Mouse (Mus musculus): ENCODE data around the gene Macrod2. TPM values are rescaled to one million over a fixed set of nuclear protein-coding genes. Genes with fewer than 3 reads are reported as not detected.

Macrod2 gene
- polyA plus RNA-seq, 1 experiment from 2014 or later = 31.9 TPM

- no peak for TF ChIP-seq CTCF (IDR thresholded peaks at IDR 0.05; ENCODE audit: low read depth)
- no peak for TF ChIP-seq EP300 (optimal IDR thresholded peaks at IDR 0.05)
- H3K4me2 ChIP-seq (replicated peaks; ENCODE audit: low read depth) = no peak overlapping the region
- no peaks in the 10 kb centered on the region for H3K27me3 ChIP-seq (ENCODE audit: control insufficient read depth, insufficient read depth, low read length)
- ATAC-seq (ENCODE audit: low FRiP score, low TSS enrichment) (no peak), DNase-seq (ENCODE audit: low spot score) (no peak)
- no peak overlapping the region for H3K4me3 ChIP-seq (ENCODE audit: low read depth, low read length)
- H3K4me1 ChIP-seq (replicated peaks; ENCODE audit: control insufficient read depth, insufficient read depth) = no peaks in the 10 kb centered on the region
- H3K27ac ChIP-seq (replicated peaks) = no peak overlapping the region
- H3K9me3 ChIP-seq (ENCODE audit: control insufficient read depth, low read length) = no peaks in the 10 kb centered on the region
- H3K9ac ChIP-seq (ENCODE audit: low read length) = no peak overlapping the region
- WGBS = 56% methylated on average over 6 of the region's 6 CpGs
- no peaks in the 10 kb centered on the region for H3K36me3 ChIP-seq (ENCODE audit: control insufficient read depth, insufficient read depth, low read length)
Observed at GRCm38 (mm10) chr2:141024316-141025043, 629.4 kb downstream of the Macrod2 start.

GRCm38 (mm10) chr2:141056685-141057454 lies 661.8 kb downstream of the Macrod2 start:
- no peaks in the 10 kb centered on the region for H3K27me3 ChIP-seq (ENCODE audit: control insufficient read depth, insufficient read depth, low read length)
- no peak overlapping the region for H3K4me2 ChIP-seq (replicated peaks; ENCODE audit: low read depth)
- H3K9ac ChIP-seq (ENCODE audit: low read length) = no peak overlapping the region
- no peaks in the 10 kb centered on the region for H3K9me3 ChIP-seq (ENCODE audit: control insufficient read depth, low read length)
- WGBS = 47% methylated on average over 4 of the region's 4 CpGs
- H3K27ac ChIP-seq (replicated peaks) = no peak overlapping the region
- no peaks in the 10 kb centered on the region for H3K4me1 ChIP-seq (replicated peaks; ENCODE audit: control insufficient read depth, insufficient read depth)
- DNase-seq (ENCODE audit: low spot score) (no peak), ATAC-seq (ENCODE audit: low FRiP score, low TSS enrichment) (no peak)
- no peaks in the 10 kb centered on the region for H3K36me3 ChIP-seq (ENCODE audit: control insufficient read depth, insufficient read depth, low read length)
- TF ChIP-seq CTCF (IDR thresholded peaks at IDR 0.05; ENCODE audit: low read depth) (no peak), EP300 (optimal IDR thresholded peaks at IDR 0.05) (no peak)
- H3K4me3 ChIP-seq (ENCODE audit: low read depth, low read length) = no peak overlapping the region

GRCm38 (mm10) chr2:141057455-141057833 lies 662.3 kb downstream of the Macrod2 start:
- no peaks in the 10 kb centered on the region for H3K9me3 ChIP-seq (ENCODE audit: control insufficient read depth, low read length)
- WGBS = 63% methylated on average over 4 of the region's 4 CpGs
- DNase-seq (ENCODE audit: low spot score) (no peak), ATAC-seq (ENCODE audit: low FRiP score, low TSS enrichment) (no peak)
- H3K27me3 ChIP-seq (ENCODE audit: control insufficient read depth, insufficient read depth, low read length) = no peaks in the 10 kb centered on the region
- no peak for TF ChIP-seq EP300 (optimal IDR thresholded peaks at IDR 0.05)
- TF ChIP-seq CTCF (IDR thresholded peaks at IDR 0.05; ENCODE audit: low read depth) = no peak
- H3K4me2 ChIP-seq (replicated peaks; ENCODE audit: low read depth) = no peak overlapping the region
- no peak overlapping the region for H3K27ac ChIP-seq (replicated peaks)
- no peaks in the 10 kb centered on the region for H3K36me3 ChIP-seq (ENCODE audit: control insufficient read depth, insufficient read depth, low read length)
- H3K4me1 ChIP-seq (replicated peaks; ENCODE audit: control insufficient read depth, insufficient read depth) = no peaks in the 10 kb centered on the region
- no peak overlapping the region for H3K9ac ChIP-seq (ENCODE audit: low read length)
- no peak overlapping the region for H3K4me3 ChIP-seq (ENCODE audit: low read depth, low read length)

- Histone ChIP-seq H3K4me2 (replicated peaks; ENCODE audit: low read depth) (no peak overlapping the region), H3K4me3 (ENCODE audit: low read depth, low read length) (no peak overlapping the region), H3K27ac (replicated peaks) (no peak overlapping the region), H3K27me3 (ENCODE audit: control insufficient read depth, insufficient read depth, low read length) (no peaks in the 10 kb centered on the region), H3K9me3 (ENCODE audit: control insufficient read depth, low read length) (no peaks in the 10 kb centered on the region), H3K4me1 (replicated peaks; ENCODE audit: control insufficient read depth, insufficient read depth) (no peaks in the 10 kb centered on the region), H3K36me3 (ENCODE audit: control insufficient read depth, insufficient read depth, low read length) (no peaks in the 10 kb centered on the region), H3K9ac (ENCODE audit: low read length) (no peak overlapping the region)
- WGBS = 82% methylated on average over 8 of the region's 8 CpGs
- no peak for DNase-seq (ENCODE audit: low spot score)
- TF ChIP-seq CTCF (IDR thresholded peaks at IDR 0.05; ENCODE audit: low read depth) = no peak
- no peak for ATAC-seq (ENCODE audit: low FRiP score, low TSS enrichment)
Observed at GRCm38 (mm10) chr2:141073981-141074855, 679.1 kb downstream of the Macrod2 start.

DNA sequence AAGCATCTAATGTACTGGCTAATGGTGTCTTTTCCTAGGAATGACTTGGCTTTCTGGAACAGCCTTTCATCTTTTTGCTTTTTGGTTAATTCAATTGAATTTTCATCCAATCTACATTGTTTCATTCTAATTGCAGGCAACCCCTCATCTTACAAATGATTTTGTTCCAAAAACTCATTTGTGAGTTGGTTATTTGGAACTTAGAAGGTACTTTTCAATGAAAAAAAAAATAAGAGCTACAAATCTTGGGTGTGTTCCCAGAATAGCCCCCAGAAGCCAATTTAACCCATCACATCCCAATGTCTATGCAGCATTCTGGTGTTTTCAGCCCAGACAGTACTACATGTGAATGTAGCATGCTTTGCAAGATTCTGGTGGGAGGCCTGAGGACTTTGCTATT lies 683.1 kb downstream of the Macrod2 start:
- Histone ChIP-seq H3K36me3 (ENCODE audit: control insufficient read depth, insufficient read depth, low read length) (no peaks in the 10 kb centered on the region), H3K4me2 (replicated peaks; ENCODE audit: low read depth) (no peak overlapping the region), H3K27me3 (ENCODE audit: control insufficient read depth, insufficient read depth, low read length) (no peaks in the 10 kb centered on the region), H3K9ac (ENCODE audit: low read length) (no peak overlapping the region), H3K4me3 (ENCODE audit: low read depth, low read length) (no peak overlapping the region), H3K9me3 (ENCODE audit: control insufficient read depth, low read length) (no peaks in the 10 kb centered on the region), H3K27ac (replicated peaks) (no peak overlapping the region), H3K4me1 (replicated peaks; ENCODE audit: control insufficient read depth, insufficient read depth) (no peaks in the 10 kb centered on the region)
- ATAC-seq (ENCODE audit: low FRiP score, low TSS enrichment) = no peak
- no peak for DNase-seq (ENCODE audit: low spot score)
- TF ChIP-seq CTCF (IDR thresholded peaks at IDR 0.05; ENCODE audit: low read depth) (no peak), EP300 (optimal IDR thresholded peaks at IDR 0.05) (no peak)

All from stomach, postnatal 0 days (tissue).